Mouse (Mus musculus): ENCODE measurements around the gene Vgll4. TPM values are rescaled to one million over a fixed set of nuclear protein-coding genes. Genes with fewer than 3 reads are reported as not detected.

The Vgll4 gene
- total RNA-seq, 2 experiments from 2014 or later: 16.7 to 25.6 TPM

DNA sequence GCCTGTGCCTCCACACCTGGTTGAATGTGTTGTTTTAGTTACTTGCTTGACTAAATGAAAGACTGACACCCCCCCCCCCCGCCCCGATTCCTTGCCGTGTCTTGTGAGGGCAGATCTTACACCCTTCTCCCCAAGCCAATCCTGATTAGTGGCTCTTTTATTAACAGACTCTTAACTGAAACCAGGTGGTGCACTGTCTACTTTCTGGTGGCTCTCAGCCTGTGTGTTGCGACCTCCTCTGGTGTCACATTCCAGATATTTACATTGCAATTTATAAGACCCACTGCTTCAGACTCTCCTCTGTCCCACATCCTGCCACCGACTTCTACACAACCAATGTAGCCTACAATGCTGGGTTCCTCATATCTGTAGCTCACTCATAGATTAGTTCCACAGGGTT is 27.7 kb upstream of the Vgll4 start:
- intact Hi-C loops (cut with DNase I): no loop called here
- Histone ChIP-seq H3K27ac (no peak overlapping the region), H3K4me3 (no peak overlapping the region)
- no peak for TF ChIP-seq CTCF (IDR thresholded peaks at IDR 0.05)
- DNase-seq: no peak

- H3K27ac ChIP-seq: no peak overlapping the region
- H3K4me3 ChIP-seq: no peak overlapping the region
- TF ChIP-seq CTCF (IDR thresholded peaks at IDR 0.05): no peak
- intact Hi-C loops (cut with DNase I): no loop called here
- DNase-seq: no peak
Observed at GRCm38 (mm10) chr6:114996910-114997309, 27.1 kb upstream of the Vgll4 start.

DNA sequence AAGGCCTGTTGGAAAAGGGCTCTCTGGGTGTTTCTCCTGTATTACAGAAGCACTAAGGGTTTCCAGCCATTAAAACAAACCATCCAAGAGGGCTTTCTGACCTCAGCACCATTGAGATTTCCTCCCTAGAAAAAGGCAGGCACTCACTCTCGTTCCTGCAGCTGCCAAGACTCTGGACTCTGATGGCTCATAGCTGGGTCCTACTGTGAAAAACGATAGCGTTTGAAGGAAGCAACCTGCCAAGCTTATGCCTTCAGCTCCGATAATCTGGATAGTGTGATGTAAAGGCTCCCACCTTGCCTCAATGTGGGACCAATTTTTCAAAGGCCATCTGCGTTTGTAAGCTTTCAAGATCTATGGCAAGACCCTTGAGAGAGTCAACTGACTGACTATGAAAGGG is 24.3 kb upstream of the Vgll4 start:
- Histone ChIP-seq H3K4me3 (no peak overlapping the region), H3K27ac (no peak overlapping the region)
- DNase-seq: no peak
- no peak for TF ChIP-seq CTCF (IDR thresholded peaks at IDR 0.05)
- intact Hi-C loops (cut with DNase I): no loop called here

DNA sequence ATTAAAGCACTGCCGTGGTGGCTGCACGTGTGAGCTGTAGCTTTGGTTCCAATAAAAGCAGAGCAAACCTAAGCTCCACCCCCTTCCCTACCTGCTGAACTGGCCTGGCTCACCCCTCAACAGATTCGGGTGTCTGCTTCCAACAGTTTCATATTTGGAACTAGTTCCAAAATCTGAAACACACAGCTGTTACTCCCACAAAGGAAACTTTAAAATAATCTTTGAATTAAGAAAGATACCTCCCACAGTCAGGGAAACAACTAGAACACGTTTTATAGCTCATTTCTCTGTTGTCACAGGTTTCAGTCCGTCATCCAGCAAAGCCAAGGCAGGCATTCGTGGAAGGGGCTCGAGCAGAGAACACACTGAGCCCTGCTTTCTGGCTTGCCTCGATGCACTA is 23.9 kb upstream of the Vgll4 start:
- no peak for TF ChIP-seq CTCF (IDR thresholded peaks at IDR 0.05)
- Histone ChIP-seq H3K4me3 (no peak overlapping the region), H3K27ac (no peak overlapping the region)
- no peak for DNase-seq
- intact Hi-C loops (cut with DNase I): no loop called here

- intact Hi-C loops (cut with DNase I): no loop called here
- Histone ChIP-seq H3K27ac (no peak overlapping the region), H3K4me3 (no peak overlapping the region)
- DNase-seq: no peak
- no peak for TF ChIP-seq CTCF (IDR thresholded peaks at IDR 0.05)
Observed at GRCm38 (mm10) chr6:114991909-114992308, 22.1 kb upstream of the Vgll4 start.

DNA sequence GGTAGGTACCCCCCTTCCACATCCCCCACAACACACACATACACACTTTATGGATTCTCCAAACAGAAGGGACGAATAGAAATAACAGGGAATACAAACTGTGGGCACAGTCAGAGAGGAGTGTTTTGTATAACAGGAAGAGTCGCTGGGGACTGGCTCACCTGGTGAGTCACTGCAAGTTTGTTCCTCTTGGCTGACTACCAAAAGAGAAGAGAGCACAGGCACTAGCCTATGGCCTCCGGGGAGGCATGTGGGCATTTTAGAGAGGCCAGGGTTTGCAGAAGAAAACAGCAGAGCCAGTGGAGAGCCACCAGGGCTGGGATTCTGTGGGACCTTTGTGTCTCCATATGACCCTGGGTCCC is 18.8 kb upstream of the Vgll4 start:
- intact Hi-C loops (cut with DNase I): no loop called here
- H3K27ac ChIP-seq: no peak overlapping the region
- no peak for TF ChIP-seq CTCF (IDR thresholded peaks at IDR 0.05)
- no peak overlapping the region for H3K4me3 ChIP-seq
- DNase-seq: no peak

- no peak overlapping the region for H3K27ac ChIP-seq
- no peak for DNase-seq
- TF ChIP-seq CTCF (IDR thresholded peaks at IDR 0.05): no peak
- intact Hi-C loops (cut with DNase I): no loop called here
- no peak overlapping the region for H3K4me3 ChIP-seq
Observed at GRCm38 (mm10) chr6:114987966-114988618, 18.3 kb upstream of the Vgll4 start.

DNA sequence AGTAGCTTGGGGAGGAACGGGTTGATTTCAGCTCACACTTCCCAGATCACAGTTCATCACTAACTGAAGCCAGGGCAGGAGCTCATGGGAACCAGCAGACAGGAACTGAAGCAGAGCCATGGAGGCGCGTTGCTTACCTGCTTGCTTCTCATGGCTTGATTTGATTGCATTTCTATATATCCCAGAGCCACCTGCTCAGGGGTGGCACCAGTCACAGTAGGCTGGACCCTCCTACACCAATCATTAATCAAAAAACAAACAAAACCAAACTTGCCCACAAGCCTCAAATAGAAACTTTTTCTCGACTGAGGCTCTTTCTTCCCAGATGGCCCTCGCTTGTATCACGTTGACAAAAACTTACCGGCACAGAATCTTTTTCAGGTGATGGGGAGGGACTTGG is 12.9 kb upstream of the Vgll4 start:
- intact Hi-C loops (cut with DNase I): no loop called here
- no peak for TF ChIP-seq CTCF (IDR thresholded peaks at IDR 0.05)
- no peak for DNase-seq
- Histone ChIP-seq H3K27ac (no peak overlapping the region), H3K4me3 (no peak overlapping the region)

DNA sequence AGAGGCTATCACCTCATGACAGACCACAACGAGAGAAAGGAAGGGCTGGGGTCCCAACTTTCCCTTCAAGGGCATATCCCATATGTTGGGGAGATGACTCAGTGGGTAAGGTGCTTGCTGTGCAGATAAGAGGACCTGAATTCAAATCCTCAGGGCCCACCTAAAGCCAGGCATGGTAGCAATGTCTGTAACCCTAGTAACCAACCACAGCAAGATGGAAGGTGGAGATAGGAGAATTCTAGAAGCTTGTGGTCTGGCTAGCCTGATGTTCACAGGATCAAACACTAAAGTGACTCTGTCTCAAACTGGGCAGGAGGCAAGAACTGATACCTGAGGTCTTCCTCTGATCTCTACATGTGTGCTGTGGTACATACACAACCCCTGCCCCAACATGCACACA is 9.9 kb upstream of the Vgll4 start:
- DNase-seq: no peak
- intact Hi-C loops (cut with DNase I): no loop called here
- TF ChIP-seq CTCF (IDR thresholded peaks at IDR 0.05): no peak
- Histone ChIP-seq H3K27ac (no peak overlapping the region), H3K4me3 (no peak overlapping the region)

- Histone ChIP-seq H3K4me3 (no peak overlapping the region), H3K27ac (no peak overlapping the region; the same call in 1 of the 2 replicates)
- no peak for TF ChIP-seq CTCF (IDR thresholded peaks at IDR 0.05)
- intact Hi-C loops (cut with DNase I): no loop called here
- DNase-seq: peak; percentile 75
Observed at GRCm38 (mm10) chr6:114976915-114977419, 7.2 kb upstream of the Vgll4 start.

DNA sequence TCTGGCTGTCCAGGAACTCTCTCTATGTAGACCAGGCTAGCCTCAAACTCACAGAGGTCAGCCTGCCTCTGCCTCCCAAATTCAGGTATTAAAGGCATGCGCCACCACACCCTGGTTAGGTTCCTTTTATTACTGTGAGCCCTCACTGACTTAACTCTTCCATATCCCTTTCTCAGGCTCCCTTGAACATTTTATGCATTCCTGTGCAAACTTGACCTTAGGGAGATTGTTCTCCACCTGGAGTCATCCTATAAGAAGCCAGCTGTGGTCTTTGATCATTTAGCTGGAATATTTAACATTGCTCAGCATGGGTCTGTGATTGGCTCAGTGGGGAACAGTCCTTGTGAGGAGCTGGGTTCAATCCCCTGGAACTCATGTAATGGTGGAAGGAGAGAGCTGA is 4.5 kb upstream of the Vgll4 start:
- Histone ChIP-seq H3K27ac (no peak overlapping the region), H3K4me3 (no peak overlapping the region)
- no peak for TF ChIP-seq CTCF (IDR thresholded peaks at IDR 0.05)
- no peak for DNase-seq
- intact Hi-C loops (cut with DNase I): loop anchor here (5.0 kb wide), 1 partner anchor 33 kb away; no protein-coding TSS in a partner anchor

DNA sequence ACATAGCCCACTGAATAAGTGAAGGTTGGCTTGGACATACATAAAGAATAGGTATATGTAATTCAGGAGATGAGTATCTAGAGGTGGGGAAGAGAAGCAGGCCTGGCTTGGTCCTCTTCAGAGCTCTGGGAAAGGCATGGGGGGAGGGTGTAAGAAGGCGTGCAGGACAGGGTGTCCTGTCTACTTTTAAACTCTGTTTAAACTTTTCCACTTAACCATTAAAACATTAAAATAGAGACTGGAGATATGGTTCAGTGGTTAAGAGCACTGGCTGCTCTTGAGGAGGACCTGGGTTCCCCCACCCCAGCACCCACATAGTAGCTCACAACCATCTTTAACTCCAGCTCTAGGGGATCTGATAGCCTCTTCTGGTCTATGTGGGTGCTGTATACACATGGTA is 3.2 kb upstream of the Vgll4 start:
- no peak for DNase-seq
- TF ChIP-seq CTCF (IDR thresholded peaks at IDR 0.05): no peak
- intact Hi-C loops (cut with DNase I): loop anchor here (5.0 kb wide), 1 partner anchor 34 kb away; no protein-coding TSS in a partner anchor
- no peak overlapping the region for H3K27ac ChIP-seq
- no peak overlapping the region for H3K4me3 ChIP-seq

GRCm38 (mm10) chr6:114970895-114971294 is 1.1 kb upstream of the Vgll4 start:
- intact Hi-C loops (cut with DNase I): loop anchor here (5.0 kb wide), 1 partner anchor 36 kb away; no protein-coding TSS in a partner anchor
- H3K27ac ChIP-seq: no peak overlapping the region
- DNase-seq: no peak
- TF ChIP-seq CTCF (IDR thresholded peaks at IDR 0.05): peak; percentile 39
- no peak overlapping the region for H3K4me3 ChIP-seq

GRCm38 (mm10) chr6:114970386-114970785 is 592 bp upstream of the Vgll4 start:
- Histone ChIP-seq H3K27ac (no peak overlapping the region), H3K4me3 (no peak overlapping the region)
- TF ChIP-seq CTCF (IDR thresholded peaks at IDR 0.05): no peak
- no peak for DNase-seq
- intact Hi-C loops (cut with DNase I): loop anchor here (5.0 kb wide), 1 partner anchor 37 kb away; no protein-coding TSS in a partner anchor

Data from gastrocnemius, adult 2 months (tissue).